Mouse (Mus musculus) midbrain, embryonic 16.5 days (tissue): ENCODE data around the gene Hcar2. TPM values are rescaled to one million over a fixed set of nuclear protein-coding genes. Genes with fewer than 3 reads are reported as not detected.

Experiments used
- ATAC-seq: fragments of 200-750 bp; cut with Nextera tagmentation; 2 replicates; pipeline ENCODE4 v1.8.0; 2017; ENCODE audit warnings: moderate TSS enrichment
- H3K27ac ChIP-seq: fragments of 300-500 bp; sonication (generic); 2 replicates; pipeline ENCODE4 v1.5.1; 2014; ENCODE audit warnings: mild to moderate bottlenecking, low read length, mixed read lengths
- H3K27me3 ChIP-seq: fragments of 300-500 bp; sonication (generic); 2 replicates; pipeline ENCODE4 v1.6.1; 2014; ENCODE audit warnings: low read depth, low read length, mixed read lengths; ENCODE audit not compliant: control insufficient read depth, insufficient read depth
- H3K36me3 ChIP-seq: fragments of 300-500 bp; sonication (generic); 2 replicates; pipeline ENCODE4 v1.6.1; 2014; ENCODE audit warnings: mild to moderate bottlenecking, low read length, moderate library complexity, mixed read lengths; ENCODE audit not compliant: control insufficient read depth, insufficient read depth
- H3K4me1 ChIP-seq: fragments of 300-500 bp; sonication (generic); 2 replicates; pipeline ENCODE4 v1.6.1; 2014; ENCODE audit warnings: mild to moderate bottlenecking, low read length, mixed read lengths; ENCODE audit not compliant: control insufficient read depth, insufficient read depth
- H3K4me2 ChIP-seq: fragments of 300-500 bp; sonication (generic); 2 replicates; pipeline ENCODE4 v1.6.1; 2014; ENCODE audit warnings: mild to moderate bottlenecking, low read length, mixed read lengths
- H3K4me3 ChIP-seq: fragments of 300-500 bp; sonication (generic); 2 replicates; pipeline ENCODE4 v1.5.1; 2014; ENCODE audit warnings: low read depth, mild to moderate bottlenecking, low read length, moderate library complexity, mixed read lengths
- H3K9ac ChIP-seq: fragments of 300-500 bp; sonication (generic); 2 replicates; pipeline ENCODE4 v1.6.1; 2014; ENCODE audit warnings: low read depth, low read length, mixed read lengths
- H3K9me3 ChIP-seq: fragments of 300-500 bp; sonication (generic); replicated peaks from 2 replicates; pipeline ENCODE4 v1.6.1; 2014; ENCODE audit warnings: mild to moderate bottlenecking, low read length, mixed read lengths; ENCODE audit not compliant: control insufficient read depth, poor library complexity, severe bottlenecking
- WGBS: fragments of 180-500 bp; shearing (Covaris S2); extraction: QIAGEN DNeasy Blood & Tissue Kit; methylation state at CpG from one replicate; pipeline ENCODE4 v1.1.7; 2014; 5-methylcytosine and 5-hydroxymethylcytosine counted together
- polyA plus RNA-seq: library from polyadenylated mRNA; unstranded; fragments of >200 nt; fragmentation: Nextera tagmentation; extraction: Ambion mirVana; gene quantifications from 2 replicates; pipeline ENCODE4 v1.2.1, GENCODE M21; 2015

The Hcar2 gene
- polyA plus RNA-seq, 1 experiment from 2014 or later = not detected

- Histone ChIP-seq H3K27me3 (no peaks in the 10 kb centered on the region), H3K9me3 (no peaks in the 10 kb centered on the region), H3K4me3 (no peak overlapping the region), H3K27ac (no peak overlapping the region), H3K9ac (no peak overlapping the region), H3K4me2 (no peak overlapping the region), H3K36me3 (no peaks in the 10 kb centered on the region), H3K4me1 (no peaks in the 10 kb centered on the region)
- ATAC-seq = no peak
- WGBS = 90% methylated on average over 5 of the region's 5 CpGs
Observed at GRCm38 (mm10) chr5:123893520-123893919, 28.2 kb upstream of the Hcar2 start.

- no peak for ATAC-seq
- H3K4me2 ChIP-seq = peak overlapping the region; percentile 17; the same call in 1 of the 2 replicates
- 55% methylated on average over 6 of the region's 6 CpGs for WGBS
- H3K27me3 ChIP-seq = no peaks in the 10 kb centered on the region
- no peak overlapping the region for H3K4me3 ChIP-seq
- H3K9me3 ChIP-seq = no peaks in the 10 kb centered on the region
- H3K9ac ChIP-seq = no peak overlapping the region
- no peaks in the 10 kb centered on the region for H3K4me1 ChIP-seq
- H3K27ac ChIP-seq = no peak overlapping the region
- no peaks in the 10 kb centered on the region for H3K36me3 ChIP-seq
Observed at GRCm38 (mm10) chr5:123891669-123892068, 26.4 kb upstream of the Hcar2 start.

GRCm38 (mm10) chr5:123890987-123891386 lies 25.7 kb upstream of the Hcar2 start:
- H3K9ac ChIP-seq = no peak overlapping the region
- WGBS = 81% methylated on average over 5 of the region's 5 CpGs

GRCm38 (mm10) chr5:123890312-123890711 lies 25.0 kb upstream of the Hcar2 start:
- H3K4me3 ChIP-seq = no peak overlapping the region
- H3K9ac ChIP-seq = no peak overlapping the region
- 68% methylated on average over 2 of the region's 2 CpGs for WGBS
- ATAC-seq = no peak
- H3K9me3 ChIP-seq = no peaks in the 10 kb centered on the region
- H3K4me2 ChIP-seq = no peak overlapping the region
- H3K4me1 ChIP-seq = no peaks in the 10 kb centered on the region
- no peaks in the 10 kb centered on the region for H3K36me3 ChIP-seq
- H3K27me3 ChIP-seq = no peaks in the 10 kb centered on the region
- no peak overlapping the region for H3K27ac ChIP-seq

More at GRCm38 (mm10) chr5:123890987-123891386, 25.7 kb upstream of the Hcar2 start:
- Histone ChIP-seq H3K27ac (no peak overlapping the region), H3K4me2 (no peak overlapping the region), H3K36me3 (no peaks in the 10 kb centered on the region), H3K27me3 (no peaks in the 10 kb centered on the region), H3K4me1 (no peaks in the 10 kb centered on the region), H3K9me3 (no peaks in the 10 kb centered on the region), H3K4me3 (no peak overlapping the region)
- no peak for ATAC-seq

GRCm38 (mm10) chr5:123886365-123886764 lies 21.1 kb upstream of the Hcar2 start:
- Histone ChIP-seq H3K4me1 (no peaks in the 10 kb centered on the region), H3K4me3 (no peak overlapping the region), H3K27ac (no peak overlapping the region), H3K27me3 (no peaks in the 10 kb centered on the region), H3K9me3 (no peaks in the 10 kb centered on the region), H3K36me3 (no peaks in the 10 kb centered on the region), H3K9ac (no peak overlapping the region), H3K4me2 (no peak overlapping the region)
- no peak for ATAC-seq
- 81% methylated on average over 3 of the region's 3 CpGs for WGBS

GRCm38 (mm10) chr5:123884332-123884731 lies 19.0 kb upstream of the Hcar2 start:
- Histone ChIP-seq H3K27me3 (no peaks in the 10 kb centered on the region), H3K4me2 (no peak overlapping the region), H3K36me3 (no peaks in the 10 kb centered on the region), H3K4me3 (no peak overlapping the region), H3K27ac (no peak overlapping the region), H3K4me1 (no peaks in the 10 kb centered on the region), H3K9me3 (no peaks in the 10 kb centered on the region), H3K9ac (no peak overlapping the region)
- 80% methylated on average over 10 of the region's 10 CpGs for WGBS
- ATAC-seq = no peak

GRCm38 (mm10) chr5:123883891-123884290 lies 18.6 kb upstream of the Hcar2 start:
- H3K9ac ChIP-seq = no peak overlapping the region
- WGBS = 81% methylated on average over 7 of the region's 7 CpGs
- H3K9me3 ChIP-seq = no peaks in the 10 kb centered on the region
- ATAC-seq = no peak
- no peaks in the 10 kb centered on the region for H3K27me3 ChIP-seq
- H3K4me3 ChIP-seq = no peak overlapping the region
- H3K27ac ChIP-seq = no peak overlapping the region
- no peak overlapping the region for H3K4me2 ChIP-seq
- no peaks in the 10 kb centered on the region for H3K36me3 ChIP-seq
- no peaks in the 10 kb centered on the region for H3K4me1 ChIP-seq

- H3K9ac ChIP-seq = no peak overlapping the region
- H3K4me1 ChIP-seq = no peaks in the 10 kb centered on the region
- H3K9me3 ChIP-seq = no peaks in the 10 kb centered on the region
- H3K4me3 ChIP-seq = no peak overlapping the region
- no peak for ATAC-seq
- no peaks in the 10 kb centered on the region for H3K36me3 ChIP-seq
- no peaks in the 10 kb centered on the region for H3K27me3 ChIP-seq
- H3K27ac ChIP-seq = no peak overlapping the region
- WGBS = 78% methylated on average over 14 of the region's 14 CpGs
- H3K4me2 ChIP-seq = no peak overlapping the region
Observed at GRCm38 (mm10) chr5:123880778-123881177, 15.5 kb upstream of the Hcar2 start.

GRCm38 (mm10) chr5:123879928-123880327 lies 14.6 kb upstream of the Hcar2 start, which contains the start of gene Hcar1:
TSS of gene Hcar1 (minus strand) at chr5:123880020.
- H3K4me2 ChIP-seq = no peak within 1 kb of the TSS
- H3K36me3 ChIP-seq = no peaks in the 10 kb centered on the region
- H3K4me1 ChIP-seq = no peaks in the 10 kb centered on the region
- 73% methylated on average over 12 of the region's 12 CpGs for WGBS
- H3K4me3 ChIP-seq = no peak within 1 kb of the TSS
- no peak within 1 kb of the TSS for H3K9ac ChIP-seq
- H3K9me3 ChIP-seq = no peaks in the 10 kb centered on the region
- no peaks in the 10 kb centered on the region for H3K27me3 ChIP-seq
- no peak within 1 kb of the TSS for H3K27ac ChIP-seq
- ATAC-seq = no peak
